Mouse (Mus musculus) spleen, adult 2 months (tissue): ENCODE data around the gene Cdh4. TPM values are rescaled to one million over a fixed set of nuclear protein-coding genes. Genes with fewer than 3 reads are reported as not detected.

Experiments
- DNase-seq, 2 experiments: peaks; one replicate each; pipeline versions ENCODE4 v3.0.0 to v3.0.0-alpha.2; 2012 to 2021; ENCODE audit warnings: low spot score in 2 of 2, low read depth in 1 of 2
- H3K27ac ChIP-seq: fragments of 200-500 bp; 2 replicates; pipeline ENCODE4 v1.5.1; 2012; ENCODE audit warnings: low read length, inconsistent platforms; ENCODE audit not compliant: insufficient read depth
- H3K27me3 ChIP-seq: fragments of 200-500 bp; 2 replicates; pipeline ENCODE4 v1.6.1; 2012; ENCODE audit warnings: mild to moderate bottlenecking, moderate library complexity, low read length, inconsistent platforms; ENCODE audit not compliant: control insufficient read depth, insufficient read depth
- H3K36me3 ChIP-seq: fragments of 200-500 bp; 2 replicates; pipeline ENCODE4 v1.6.1; 2012; ENCODE audit warnings: mild to moderate bottlenecking, low read length, inconsistent platforms; ENCODE audit not compliant: control insufficient read depth, insufficient read depth
- H3K4me1 ChIP-seq: fragments of 200-500 bp; 2 replicates; pipeline ENCODE4 v1.6.1; 2011; ENCODE audit warnings: inconsistent platforms; ENCODE audit not compliant: control insufficient read depth, insufficient read depth, insufficient read length
- H3K4me3 ChIP-seq: fragments of 200-500 bp; 2 replicates; pipeline ENCODE4 v1.5.1; 2011; ENCODE audit warnings: mild to moderate bottlenecking, inconsistent platforms; ENCODE audit not compliant: insufficient read depth, insufficient read length; ENCODE audit errors: extremely low read depth
- CTCF ChIP-seq: fragments of 200-500 bp; IDR thresholded peaks from 2 replicates; pipeline ENCODE4 v1.5.1; 2011; ENCODE audit warnings: mild to moderate bottlenecking, inconsistent platforms; ENCODE audit not compliant: insufficient read depth, insufficient read length, insufficient replicate concordance; ENCODE audit errors: extremely low read depth
- POLR2A ChIP-seq: fragments of 200-500 bp; IDR thresholded peaks from 2 replicates; pipeline ENCODE4 v1.6.1; 2011; ENCODE audit warnings: low read depth, low read length, inconsistent platforms
- WGBS: fragments of 180-500 bp; shearing (Covaris S2); methylation state at CpG from one replicate; pipeline ENCODE4 v1.1.7; 2018; 5-methylcytosine and 5-hydroxymethylcytosine counted together
- polyA plus RNA-seq: library from polyadenylated mRNA; depleted of rRNA; stranded (reverse); fragments of >200 nt; gene quantifications from 2 replicates; pipeline ENCODE4 v1.2.3, GENCODE M21; 2012

The Cdh4 gene
- polyA plus RNA-seq, 1 experiment = 1.0 TPM

DNA sequence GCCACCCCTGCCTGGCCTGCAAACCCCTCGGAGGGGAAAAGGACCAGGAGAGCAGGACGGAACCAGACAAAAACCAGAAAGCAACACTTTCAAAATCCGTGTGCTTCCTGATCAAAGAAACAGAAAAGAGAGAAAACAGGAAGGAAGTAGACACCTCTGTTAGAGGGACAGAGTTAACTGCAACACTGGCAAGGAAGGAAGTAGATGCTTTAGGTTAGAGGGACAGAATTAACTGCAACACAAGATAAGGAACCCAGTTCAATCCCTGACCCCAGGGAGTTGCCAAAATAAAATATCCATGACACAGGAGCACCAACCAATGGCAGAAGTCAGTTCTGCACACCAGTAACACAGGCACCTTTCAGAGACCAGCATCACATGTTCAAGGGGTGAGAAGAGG, 491.9 kb downstream of the Cdh4 start:
- Histone ChIP-seq H3K36me3 (peaks cover 23% of the 10 kb centered on the region), H3K27me3 (no peaks in the 10 kb centered on the region), H3K4me3 (no peak overlapping the region), H3K27ac (no peak overlapping the region), H3K4me1 (no peaks in the 10 kb centered on the region; the same call in 1 of the 2 replicates)
- DNase-seq = no peak
- WGBS = 52% methylated on average over 3 of the region's 3 CpGs
- no peak for TF ChIP-seq CTCF
- TF ChIP-seq POLR2A = no peak

- DNase-seq = no peak
- Histone ChIP-seq H3K36me3 (peaks cover 8% of the 10 kb centered on the region), H3K27ac (no peak overlapping the region), H3K27me3 (no peaks in the 10 kb centered on the region), H3K4me1 (no peaks in the 10 kb centered on the region; the same call in 1 of the 2 replicates), H3K4me3 (no peak overlapping the region)
- TF ChIP-seq CTCF (no peak), POLR2A (no peak)
- WGBS = 12% methylated on average over 4 of the region's 4 CpGs
Observed at GRCm38 (mm10) chr2:179937091-179937490, 494.9 kb downstream of the Cdh4 start.

GRCm38 (mm10) chr2:179941696-179942095, 499.5 kb downstream of the Cdh4 start:
- Histone ChIP-seq H3K4me1 (peaks cover 6% of the 10 kb centered on the region; the same call in 1 of the 2 replicates), H3K27ac (no peak overlapping the region), H3K27me3 (no peaks in the 10 kb centered on the region), H3K4me3 (no peak overlapping the region), H3K36me3 (no peaks in the 10 kb centered on the region)
- 97% methylated on average over 1 of the region's 1 CpGs for WGBS
- DNase-seq = no peak
- TF ChIP-seq CTCF (no peak), POLR2A (no peak)

DNA sequence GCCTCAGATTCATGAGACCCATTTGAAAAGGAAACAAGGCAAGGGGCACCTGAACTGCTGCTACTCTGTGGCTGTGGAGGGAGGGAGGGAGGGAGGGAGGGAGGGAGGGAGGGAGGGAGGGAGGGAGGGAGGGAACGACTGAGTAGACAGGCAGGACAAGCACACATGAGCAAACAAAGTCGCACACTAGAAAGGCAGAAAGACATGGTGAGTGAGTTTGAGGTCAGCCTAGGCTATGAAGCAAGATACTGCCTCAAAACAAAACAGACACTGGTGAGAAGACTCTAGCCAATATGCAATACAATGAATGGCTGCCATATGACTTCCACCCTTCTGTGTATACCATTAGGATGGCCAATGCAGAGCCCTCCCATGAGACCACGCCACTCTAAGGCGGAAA, 502.8 kb downstream of the Cdh4 start:
- H3K27ac ChIP-seq = no peak overlapping the region
- WGBS = 41% methylated on average over 4 of the region's 4 CpGs
- no peak for TF ChIP-seq POLR2A
- TF ChIP-seq CTCF = no peak
- DNase-seq = no peak
- no peaks in the 10 kb centered on the region for H3K36me3 ChIP-seq
- peaks cover 15% of the 10 kb centered on the region; the same call in 1 of the 2 replicates for H3K4me1 ChIP-seq
- H3K27me3 ChIP-seq = no peaks in the 10 kb centered on the region
- H3K4me3 ChIP-seq = no peak overlapping the region

GRCm38 (mm10) chr2:179946496-179946895, 504.3 kb downstream of the Cdh4 start:
- Histone ChIP-seq H3K27me3 (no peaks in the 10 kb centered on the region), H3K36me3 (no peaks in the 10 kb centered on the region), H3K4me3 (no peak overlapping the region), H3K4me1 (peaks cover 15% of the 10 kb centered on the region; the same call in 1 of the 2 replicates), H3K27ac (no peak overlapping the region)
- TF ChIP-seq POLR2A (no peak), CTCF (no peak)
- no peak for DNase-seq
- WGBS = 95% methylated on average over 6 of the region's 6 CpGs

DNA sequence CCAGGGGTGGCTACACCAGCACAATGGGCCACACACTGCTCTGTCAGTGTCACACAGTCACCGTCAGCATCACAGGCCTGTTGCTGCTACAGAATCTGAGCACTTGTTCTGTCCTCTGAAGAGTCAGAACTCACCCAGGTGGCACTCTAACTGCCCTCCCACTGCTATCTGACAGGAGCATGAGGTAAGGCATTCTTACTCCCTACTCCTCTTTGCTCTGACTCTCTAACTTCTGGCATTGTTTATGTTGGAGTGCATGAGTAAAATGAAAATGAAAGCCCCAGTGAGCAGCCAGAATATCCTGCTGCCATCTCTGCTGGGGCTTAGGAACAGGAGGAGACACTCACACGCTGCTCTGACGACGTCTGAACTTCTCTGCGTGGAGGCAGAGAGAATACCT, 505.4 kb downstream of the Cdh4 start:
- H3K4me1 ChIP-seq = peaks cover 15% of the 10 kb centered on the region; the same call in 1 of the 2 replicates
- TF ChIP-seq POLR2A (no peak), CTCF (no peak)

GRCm38 (mm10) chr2:179948820-179949219, 506.6 kb downstream of the Cdh4 start:
- no peaks in the 10 kb centered on the region for H3K36me3 ChIP-seq
- 53% methylated on average over 5 of the region's 5 CpGs for WGBS
- TF ChIP-seq POLR2A = no peak
- TF ChIP-seq CTCF = no peak
- no peak overlapping the region for H3K4me3 ChIP-seq
- peaks cover 16% of the 10 kb centered on the region; the same call in 1 of the 2 replicates for H3K4me1 ChIP-seq
- no peak overlapping the region for H3K27ac ChIP-seq
- H3K27me3 ChIP-seq = no peaks in the 10 kb centered on the region
- DNase-seq = no peak

More for the DNA sequence above, 505.4 kb downstream of the Cdh4 start:
- no peak for DNase-seq
- no peaks in the 10 kb centered on the region for H3K36me3 ChIP-seq
- no peak overlapping the region for H3K4me3 ChIP-seq
- 71% methylated on average over 5 of the region's 5 CpGs for WGBS
- H3K27ac ChIP-seq = no peak overlapping the region
- H3K27me3 ChIP-seq = no peaks in the 10 kb centered on the region
